Mouse (Mus musculus) heart, adult 2 months (tissue): ENCODE data around the gene Mrpl42. TPM values are rescaled to one million over a fixed set of nuclear protein-coding genes. Genes with fewer than 3 reads are reported as not detected.
A peak's percentile ranks its signal among the peaks of the same experiment; 100 is the strongest.

Source experiments
- DNase-seq, 2 experiments: peaks; one replicate each; pipeline ENCODE4 v3.0.0; 2021
- H3K27ac ChIP-seq: fragments of 200-600 bp; 2 replicates; pipeline ENCODE4 v1.8.1; 2022
- H3K27me3 ChIP-seq: fragments of 200-500 bp; 2 replicates; pipeline ENCODE4 v1.6.1; 2012; ENCODE audit warnings: mild to moderate bottlenecking, low read length, inconsistent platforms, mixed read lengths; ENCODE audit not compliant: control insufficient read depth, insufficient read depth
- H3K36me3 ChIP-seq: fragments of 200-500 bp; 2 replicates; pipeline ENCODE4 v1.6.1; 2012; ENCODE audit warnings: low read length, inconsistent platforms; ENCODE audit not compliant: control insufficient read depth, insufficient read depth
- H3K4me1 ChIP-seq: fragments of 200-500 bp; 2 replicates; pipeline ENCODE4 v1.6.1; 2011; ENCODE audit warnings: low read length; ENCODE audit not compliant: control insufficient read depth, insufficient read depth
- H3K4me3 ChIP-seq: fragments of 200-600 bp; 2 replicates; pipeline ENCODE4 v1.8.1; 2022
- H3K79me2 ChIP-seq: fragments of 200-500 bp; replicated peaks from 2 replicates; pipeline ENCODE4 v1.6.1; 2012; ENCODE audit warnings: mild to moderate bottlenecking, inconsistent platforms, low read length, moderate library complexity, mixed read lengths; ENCODE audit not compliant: control insufficient read depth, insufficient read depth
- H3K9ac ChIP-seq: fragments of 200-500 bp; 2 replicates; pipeline ENCODE4 v1.6.1; 2012; ENCODE audit warnings: low read depth, mild to moderate bottlenecking, control low read depth, inconsistent platforms, low read length, mixed read lengths
- CTCF ChIP-seq: fragments of 200-600 bp; IDR thresholded peaks from 2 replicates; pipeline ENCODE4 v1.8.1; 2022; ENCODE audit warnings: antibody characterized with exemption, mild to moderate bottlenecking, moderate library complexity
- EP300 ChIP-seq: fragments of 200-500 bp; IDR thresholded peaks from 2 replicates; pipeline ENCODE4 v1.6.1; 2011; ENCODE audit warnings: low read depth, low read length, control low read depth; ENCODE audit not compliant: insufficient read depth
- POLR2A ChIP-seq: fragments of 200-500 bp; IDR thresholded peaks from 2 replicates; pipeline ENCODE4 v1.6.1; 2011; ENCODE audit warnings: mild to moderate bottlenecking, low read depth, low read length, control low read depth; ENCODE audit not compliant: insufficient read depth
- WGBS: fragments of 180-500 bp; shearing (Covaris S2); methylation state at CpG from one replicate; pipeline ENCODE4 v1.1.7; 2018; 5-methylcytosine and 5-hydroxymethylcytosine counted together
- intact Hi-C: fragments of 180-260 bp; cut with DNase I; formaldehyde crosslinking; loops from one replicate; pipeline ENCODE4 v1.15.1; 2025
- polyA plus RNA-seq: library from polyadenylated mRNA; depleted of rRNA; stranded (reverse); fragments of >200 nt; gene quantifications from 2 replicates; pipeline ENCODE4 v1.2.3, GENCODE M21; 2012; rRNA removed
- total RNA-seq, 2 experiments: library from RNA; stranded (reverse); gene quantifications; 2 replicates each; pipeline ENCODE4 v1.2.3; 2021

Mrpl42 gene
- total and polyA plus RNA-seq, 3 experiments = 426 to 684 (median 448) TPM

DNA sequence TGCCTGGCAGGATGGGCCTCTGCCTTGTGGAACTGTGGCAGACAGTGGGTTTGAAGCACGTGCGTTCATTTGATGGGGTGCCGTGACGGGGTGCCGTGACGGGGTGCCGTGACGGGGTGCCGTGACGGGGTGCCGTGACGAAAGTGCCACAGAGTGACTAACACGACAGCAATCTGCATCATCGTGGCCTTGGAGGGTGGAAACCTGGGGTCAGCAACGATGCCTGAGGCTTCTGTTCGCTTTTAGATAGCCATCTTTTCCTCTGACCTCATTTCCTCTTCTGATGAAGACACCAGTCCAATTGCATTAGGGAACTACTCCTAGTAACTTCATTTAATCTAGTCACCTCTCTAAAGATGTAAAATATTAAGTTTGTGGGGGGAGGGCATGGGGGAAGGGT lies 53.8 kb downstream of the Mrpl42 start:
- WGBS = 90% methylated on average over 16 of the region's 16 CpGs
- TF ChIP-seq EP300 (no peak), CTCF (no peak), POLR2A (no peak)
- no peaks in the 10 kb centered on the region for H3K79me2 ChIP-seq
- H3K27me3 ChIP-seq = no peaks in the 10 kb centered on the region
- no peak for DNase-seq
- H3K4me3 ChIP-seq = no peak overlapping the region
- H3K36me3 ChIP-seq = no peaks in the 10 kb centered on the region
- H3K9ac ChIP-seq = no peak overlapping the region
- H3K4me1 ChIP-seq = no peaks in the 10 kb centered on the region
- intact Hi-C loops = no loop called here
- H3K27ac ChIP-seq = no peak overlapping the region

DNA sequence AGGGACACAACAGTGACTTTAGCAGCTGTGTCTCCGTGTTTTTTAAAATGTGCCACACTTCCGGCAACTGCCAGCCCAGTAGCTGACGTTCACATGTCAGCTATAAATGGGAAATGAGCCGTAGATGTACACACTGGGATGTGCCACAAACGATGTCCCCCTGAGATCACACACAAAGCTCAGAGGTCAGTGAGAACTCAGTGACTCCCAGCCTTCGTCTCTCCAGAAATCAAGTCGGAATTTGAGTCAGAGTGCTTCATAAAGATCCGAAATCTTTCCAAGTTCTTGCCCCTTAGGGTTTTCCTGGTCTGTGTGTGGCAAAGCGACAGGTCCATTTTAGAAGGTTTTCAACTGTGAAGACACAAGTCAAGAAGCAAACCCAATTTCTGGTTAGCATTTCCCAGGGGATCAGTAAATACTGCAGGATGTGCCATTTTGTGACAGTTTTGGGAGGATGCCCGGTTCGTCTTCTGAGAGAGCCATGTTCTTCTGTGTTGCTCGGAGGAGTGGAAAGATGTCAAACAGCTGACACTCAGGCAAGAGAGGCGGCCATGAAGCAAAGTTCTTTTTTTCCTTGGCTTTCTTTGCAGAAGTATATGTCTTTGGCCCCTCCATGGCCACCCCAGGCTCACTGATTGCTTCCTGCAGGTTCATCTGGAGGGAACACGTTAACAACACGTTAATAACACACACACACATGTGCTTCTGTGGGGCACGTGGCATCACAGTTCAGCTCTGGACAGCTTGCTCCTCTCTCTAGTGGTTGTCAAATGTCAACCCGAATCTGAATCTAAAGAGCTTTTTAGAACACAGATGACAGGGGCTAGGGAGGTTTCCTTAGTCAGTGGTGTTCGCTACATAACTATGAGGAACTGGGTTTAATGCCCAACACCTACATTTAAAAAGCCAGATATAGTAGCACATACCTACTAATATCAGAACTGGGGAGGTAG lies 56.4 kb downstream of the Mrpl42 start:
- intact Hi-C loops = no loop called here
- DNase-seq = peak; percentile 23 to 25
- H3K9ac ChIP-seq = no peak overlapping the region
- no peak overlapping the region for H3K27ac ChIP-seq
- WGBS = 67% methylated on average over 18 of the region's 18 CpGs
- no peaks in the 10 kb centered on the region for H3K27me3 ChIP-seq
- H3K4me3 ChIP-seq = no peak overlapping the region
- no peaks in the 10 kb centered on the region for H3K36me3 ChIP-seq
- TF ChIP-seq CTCF = no peak
- no peak for TF ChIP-seq POLR2A
- no peak for TF ChIP-seq EP300
- no peaks in the 10 kb centered on the region for H3K4me1 ChIP-seq
- no peaks in the 10 kb centered on the region for H3K79me2 ChIP-seq

DNA sequence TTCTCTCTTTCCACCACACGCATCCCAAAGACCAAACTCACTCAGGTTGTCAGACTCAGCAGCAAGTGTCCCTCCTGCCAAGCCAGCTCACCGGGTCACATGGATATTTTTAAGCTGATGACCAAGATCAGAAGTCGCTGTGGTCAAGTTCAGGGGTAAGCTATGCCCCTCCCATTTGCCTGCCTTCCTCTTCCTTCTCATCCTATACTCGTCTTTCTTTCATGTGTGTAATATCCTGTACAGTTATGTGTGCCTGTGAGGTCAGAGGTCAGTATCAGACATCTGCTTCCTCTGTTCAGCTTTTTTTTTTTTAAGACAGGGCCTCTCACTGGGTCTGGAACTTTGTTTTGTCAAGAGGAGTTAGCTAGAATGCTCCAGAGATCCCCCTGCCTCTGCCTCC lies 59.4 kb downstream of the Mrpl42 start:
- WGBS = 60% methylated on average over 4 of the region's 4 CpGs
- no peak overlapping the region for H3K9ac ChIP-seq
- H3K79me2 ChIP-seq = no peaks in the 10 kb centered on the region
- H3K27me3 ChIP-seq = no peaks in the 10 kb centered on the region
- TF ChIP-seq EP300 = no peak
- no peak for TF ChIP-seq CTCF
- TF ChIP-seq POLR2A = no peak
- intact Hi-C loops = no loop called here
- H3K36me3 ChIP-seq = no peaks in the 10 kb centered on the region
- no peak overlapping the region for H3K27ac ChIP-seq
- no peaks in the 10 kb centered on the region for H3K4me1 ChIP-seq
- H3K4me3 ChIP-seq = no peak overlapping the region
- DNase-seq = no peak

DNA sequence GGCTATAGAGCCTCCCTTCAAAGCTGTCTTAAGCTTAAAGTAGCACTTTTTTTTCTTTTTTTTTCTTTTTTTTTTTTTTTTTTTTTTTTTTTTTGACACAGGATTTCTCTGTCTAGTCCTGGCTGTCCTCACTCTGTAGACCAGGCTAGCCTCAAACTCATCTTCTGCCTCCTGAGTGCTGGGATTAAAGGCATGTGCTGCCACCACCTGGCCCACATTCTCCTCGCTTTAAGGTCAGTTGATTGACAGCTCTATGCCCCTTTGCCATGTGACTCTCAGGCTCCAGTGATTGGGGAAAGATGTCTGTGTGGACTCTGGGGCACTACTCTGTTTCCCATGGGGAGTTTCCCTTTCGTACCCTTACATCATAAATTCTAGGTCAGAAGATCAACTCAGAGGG lies 61.2 kb downstream of the Mrpl42 start:
- no peaks in the 10 kb centered on the region for H3K4me1 ChIP-seq
- intact Hi-C loops = no loop called here
- no peak for TF ChIP-seq POLR2A
- peak; percentile 18; the same call in 1 of the 2 replicates for TF ChIP-seq CTCF
- H3K27ac ChIP-seq = no peak overlapping the region
- no peaks in the 10 kb centered on the region for H3K36me3 ChIP-seq
- 72% methylated on average over 2 of the region's 2 CpGs for WGBS
- H3K4me3 ChIP-seq = no peak overlapping the region
- H3K27me3 ChIP-seq = no peaks in the 10 kb centered on the region
- no peaks in the 10 kb centered on the region for H3K79me2 ChIP-seq
- DNase-seq = no peak
- H3K9ac ChIP-seq = no peak overlapping the region

DNA sequence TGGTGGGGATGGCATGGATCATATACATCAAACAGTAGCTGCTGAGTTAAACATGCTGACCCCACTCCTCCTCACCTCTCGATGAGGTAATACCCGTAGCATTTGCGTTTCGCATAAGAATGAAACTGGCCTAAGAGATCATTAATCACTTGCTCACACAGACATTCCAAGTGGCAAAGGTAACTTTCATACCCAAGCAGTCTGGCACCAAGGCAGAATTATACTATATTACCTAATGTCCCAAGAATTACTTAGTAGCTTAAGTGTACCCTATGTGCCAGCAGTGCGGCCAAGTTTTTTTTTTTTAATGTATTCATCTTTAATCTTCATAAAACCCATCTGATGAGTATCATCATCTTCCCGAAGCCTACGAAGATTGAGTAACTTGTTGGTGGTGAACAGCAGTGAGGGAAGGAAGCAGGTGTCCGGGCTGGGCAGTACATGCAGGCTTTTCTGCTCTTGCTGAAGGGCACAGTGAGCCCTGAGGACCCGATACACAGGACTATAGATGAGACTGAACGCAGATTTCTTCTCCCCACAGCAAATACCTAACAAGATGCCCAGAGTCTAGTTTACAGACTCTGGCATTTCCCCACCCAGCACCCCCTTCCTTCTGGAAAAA lies 61.9 kb downstream of the Mrpl42 start:
- no peak overlapping the region for H3K9ac ChIP-seq
- WGBS = 81% methylated on average over 10 of the region's 10 CpGs
- H3K79me2 ChIP-seq = no peaks in the 10 kb centered on the region
- DNase-seq = no peak
- H3K27ac ChIP-seq = no peak overlapping the region
- no peak overlapping the region for H3K4me3 ChIP-seq
- H3K36me3 ChIP-seq = no peaks in the 10 kb centered on the region
- TF ChIP-seq POLR2A (no peak), EP300 (no peak), CTCF (no peak)
- H3K27me3 ChIP-seq = no peaks in the 10 kb centered on the region
- no peaks in the 10 kb centered on the region for H3K4me1 ChIP-seq
- intact Hi-C loops = no loop called here

DNA sequence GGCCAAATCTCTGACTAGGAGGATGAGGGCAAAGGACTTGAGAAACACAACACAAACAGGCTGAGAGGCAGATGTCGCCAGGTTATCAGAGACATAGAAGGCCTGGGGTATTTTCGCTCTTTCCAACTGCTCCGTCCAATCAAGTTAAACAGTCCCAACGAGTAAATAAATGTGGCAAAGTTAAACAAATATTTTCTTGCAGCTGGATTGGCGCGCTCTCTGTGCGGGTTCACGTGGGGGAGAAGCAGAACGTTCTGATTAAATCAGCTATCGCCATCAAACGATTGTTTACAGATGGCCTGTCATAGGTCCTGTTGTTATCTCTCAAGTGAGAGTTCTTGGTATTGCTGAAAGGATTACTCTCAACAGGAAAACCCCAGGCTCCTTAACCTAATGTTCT lies 62.8 kb downstream of the Mrpl42 start:
- DNase-seq = no peak
- H3K4me1 ChIP-seq = no peaks in the 10 kb centered on the region
- TF ChIP-seq EP300 = no peak
- no peak for TF ChIP-seq CTCF
- TF ChIP-seq POLR2A = no peak
- intact Hi-C loops = no loop called here
- no peaks in the 10 kb centered on the region for H3K36me3 ChIP-seq
- no peaks in the 10 kb centered on the region for H3K79me2 ChIP-seq
- no peak overlapping the region for H3K4me3 ChIP-seq
- 38% methylated on average over 11 of the region's 11 CpGs for WGBS
- no peak overlapping the region for H3K9ac ChIP-seq
- no peaks in the 10 kb centered on the region for H3K27me3 ChIP-seq
- H3K27ac ChIP-seq = no peak overlapping the region

Other genes with a start within 250 kb of the Mrpl42 start
- 10 to 100 TPM in 1 of 2 experiments, 1 to 10 TPM in 1; 9.9 to 10.3 TPM for gene Cradd, start 177.8 kb downstream of the Mrpl42 start, total RNA-seq
- 15.1 and 15.7 TPM in 2 replicates for gene Cradd, start 177.8 kb downstream of the Mrpl42 start, polyA plus RNA-seq
- gene Socs2, start 84.8 kb downstream of the Mrpl42 start, total RNA-seq = 10 to 100 TPM; 49.9 to 62.4 TPM
- gene Socs2, start 84.8 kb downstream of the Mrpl42 start, polyA plus RNA-seq = 30.5 and 37.7 TPM in 2 replicates
- gene Ube2n, start 13.2 kb upstream of the Mrpl42 start, total RNA-seq = 10 to 100 TPM; 89.5 to 89.7 TPM
- 48.8 and 98.2 TPM in 2 replicates for gene Ube2n, start 13.2 kb upstream of the Mrpl42 start, polyA plus RNA-seq
- gene Nudt4, start 62.2 kb upstream of the Mrpl42 start, total RNA-seq = 100 to 1,000 TPM; 328 to 349 TPM
- gene Nudt4, start 62.2 kb upstream of the Mrpl42 start, polyA plus RNA-seq = 48.8 and 109 TPM in 2 replicates
- not detected for gene Anapc15-ps, start 171.5 kb upstream of the Mrpl42 start, total RNA-seq
- gene Anapc15-ps, start 171.5 kb upstream of the Mrpl42 start, polyA plus RNA-seq = not detected in 2 replicates